Mouse (Mus musculus) cortical plate, adult 2 months (tissue): ENCODE results near the gene Tmed2. TPM values are rescaled to one million over a fixed set of nuclear protein-coding genes. Genes with fewer than 3 reads are reported as not detected.
"Not testable (repeated sequence)": the region's sequence is repeated elsewhere in the genome, so short reads cannot be mapped to it uniquely, and the experiment has no call there.

Source experiments
- H3K27ac ChIP-seq: fragments of 200-500 bp; 2 replicates; pipeline ENCODE4 v1.5.1; 2012; ENCODE audit warnings: low read length, control low read depth, inconsistent platforms; ENCODE audit not compliant: insufficient read depth
- H3K4me1 ChIP-seq: fragments of 200-500 bp; 2 replicates; pipeline ENCODE4 v1.6.1; 2011; ENCODE audit warnings: low read length; ENCODE audit not compliant: control insufficient read depth, insufficient read depth
- H3K4me3 ChIP-seq: fragments of 200-500 bp; 2 replicates; pipeline ENCODE4 v1.5.1; 2011; ENCODE audit warnings: mild to moderate bottlenecking, low read length, control low read depth; ENCODE audit not compliant: insufficient read depth
- CTCF ChIP-seq: fragments of 200-500 bp; IDR thresholded peaks from 2 replicates; pipeline ENCODE4 v1.5.1; 2011; ENCODE audit warnings: mild to moderate bottlenecking, control low read depth, low read length; ENCODE audit not compliant: insufficient read depth; ENCODE audit errors: extremely low read depth
- POLR2A ChIP-seq: fragments of 200-500 bp; IDR thresholded peaks from 2 replicates; pipeline ENCODE4 v1.6.1; 2011; ENCODE audit warnings: mild to moderate bottlenecking, low read length, control low read depth; ENCODE audit not compliant: insufficient read depth; ENCODE audit errors: extremely low read depth
- polyA plus RNA-seq: library from polyadenylated mRNA; depleted of rRNA; stranded (reverse); fragments of >200 nt; gene quantifications from 2 replicates; pipeline ENCODE4 v1.2.3, GENCODE M21; 2012; rRNA removed

Gene Tmed2
- polyA plus RNA-seq: 110 and 121 TPM in 2 replicates

- Histone ChIP-seq H3K27ac (no peak within 1 kb of the TSS), H3K4me1 (peaks cover 1% of the 10 kb centered on the region; the same call in 1 of the 2 replicates), H3K4me3 (peak within 1 kb of the TSS; percentile 52)
- TF ChIP-seq POLR2A: no peak
- TF ChIP-seq CTCF: no peak
These were observed at the start of gene Tmed2 for GRCm38 (mm10) chr5:124540383-124540786. TSS of gene Tmed2 (plus strand) at chr5:124540695.

GRCm38 (mm10) chr5:124491732-124492131 lies 48.8 kb upstream of the Tmed2 start:
- TF ChIP-seq CTCF (no peak), POLR2A (no peak)
- Histone ChIP-seq H3K4me1 (peaks cover 5% of the 10 kb centered on the region), H3K27ac (no peak overlapping the region), H3K4me3 (no peak overlapping the region)

GRCm38 (mm10) chr5:124492618-124493017 lies 47.9 kb upstream of the Tmed2 start:
- TF ChIP-seq POLR2A: no peak
- TF ChIP-seq CTCF: no peak
- Histone ChIP-seq H3K4me1 (peaks cover 5% of the 10 kb centered on the region), H3K4me3 (no peak overlapping the region), H3K27ac (no peak overlapping the region)

- Histone ChIP-seq H3K4me1 (peaks cover 5% of the 10 kb centered on the region), H3K4me3 (no peak overlapping the region), H3K27ac (no peak overlapping the region)
- no peak for TF ChIP-seq POLR2A
These were observed 47.0 kb upstream of the Tmed2 start for GRCm38 (mm10) chr5:124493455-124493854.

GRCm38 (mm10) chr5:124495547-124495946 lies 44.9 kb upstream of the Tmed2 start:
- TF ChIP-seq POLR2A: no peak
- TF ChIP-seq CTCF: no peak
- Histone ChIP-seq H3K4me3 (no peak overlapping the region), H3K4me1 (peaks cover 5% of the 10 kb centered on the region), H3K27ac (no peak overlapping the region)

GRCm38 (mm10) chr5:124496614-124497514 lies 43.6 kb upstream of the Tmed2 start:
- H3K4me3 ChIP-seq: no peak overlapping the region
- peaks cover 5% of the 10 kb centered on the region for H3K4me1 ChIP-seq
- no peak for TF ChIP-seq POLR2A
- no peak for TF ChIP-seq CTCF
- H3K27ac ChIP-seq: peak overlapping the region; percentile 30; the same call in 1 of the 2 replicates

- Histone ChIP-seq H3K4me1 (peaks cover 5% of the 10 kb centered on the region), H3K4me3 (no peak overlapping the region), H3K27ac (peak overlapping the region; percentile 32; the same call in 1 of the 2 replicates)
- TF ChIP-seq CTCF: no peak
- 0 out of 2 replicates have a peak, but pooled peaks have one; percentile 15 for TF ChIP-seq POLR2A
These were observed 42.1 kb upstream of the Tmed2 start for GRCm38 (mm10) chr5:124498221-124498876.

GRCm38 (mm10) chr5:124499001-124499400 lies 41.5 kb upstream of the Tmed2 start:
- Histone ChIP-seq H3K4me1 (peaks cover 5% of the 10 kb centered on the region), H3K27ac (peak overlapping the region; percentile 32), H3K4me3 (no peak overlapping the region)
- TF ChIP-seq CTCF (no peak), POLR2A (no peak)

GRCm38 (mm10) chr5:124500037-124500436 lies 40.5 kb upstream of the Tmed2 start:
- H3K4me3 ChIP-seq, H3K27ac ChIP-seq, H3K4me1 ChIP-seq: not testable (repeated sequence)

- H3K4me1 ChIP-seq: peaks cover 5% of the 10 kb centered on the region
- no peak overlapping the region for H3K4me3 ChIP-seq
- 0 out of 2 replicates have a peak overlapping the region, but pooled peaks have one; percentile 26 for H3K27ac ChIP-seq
- no peak for TF ChIP-seq POLR2A
- TF ChIP-seq CTCF: no peak
These were observed 39.9 kb upstream of the Tmed2 start for GRCm38 (mm10) chr5:124500573-124500972.

- Histone ChIP-seq H3K4me3 (no peak overlapping the region), H3K27ac (0 out of 2 replicates have a peak overlapping the region, but pooled peaks have one; percentile 45), H3K4me1 (no peaks in the 10 kb centered on the region; the same call in 1 of the 2 replicates)
- TF ChIP-seq CTCF: no peak
- TF ChIP-seq POLR2A: no peak
These were observed 39.0 kb upstream of the Tmed2 start for GRCm38 (mm10) chr5:124501541-124501940.
